Mouse (Mus musculus) adrenal gland, adult 8-10 months (tissue): Measurements from ENCODE around the gene Glg1. TPM values are rescaled to one million over a fixed set of nuclear protein-coding genes. Genes with fewer than 3 reads are reported as not detected.

Source experiments
- DNase-seq: peaks from one replicate; pipeline ENCODE4 v3.0.0; 2022
- microRNA-seq, 2 experiments: library from miRNA; unstranded; fragments of <30 nt; microRNA quantifications; one replicate each; pipeline ENCODE4 v1.2.0; 2022
- total RNA-seq, 4 experiments: library from RNA; stranded (reverse); gene quantifications; 2 replicates each; pipeline ENCODE4 v1.2.4; 2022

The Glg1 gene
- total RNA-seq, 4 experiments from 2014 or later, result 134 to 184 (median 162) TPM

- peak; percentile 14 for DNase-seq
These were observed 114.0 kb downstream of the Glg1 start for GRCm38 (mm10) chr8:111144901-111145459.

- no peak for DNase-seq
These were observed 116.5 kb downstream of the Glg1 start for GRCm38 (mm10) chr8:111142521-111142920.

- no peak for DNase-seq
These were observed 128.3 kb downstream of the Glg1 start for GRCm38 (mm10) chr8:111130756-111131155.

- no peak for DNase-seq
These were observed 139.5 kb downstream of the Glg1 start for GRCm38 (mm10) chr8:111119481-111119880.

- no peak for DNase-seq
These were observed 144.1 kb downstream of the Glg1 start for GRCm38 (mm10) chr8:111114891-111115290.

Small RNAs within 50 kb of the gene (microRNA-seq; reads per million reads assigned to microRNA genes)
- gene Gm23193, result 0 reads per million in 2 experiments

Other genes with a start within 250 kb of the Glg1 start
- 10 to 100 TPM; 10.1 to 14.3 (median 12.9) TPM for gene Ddx19b, start 227.5 kb downstream of the Glg1 start, total RNA-seq
- gene Aars, start 226.1 kb downstream of the Glg1 start, total RNA-seq, result 100 to 1,000 TPM in 3 of 4 experiments, 10 to 100 TPM in 1; 97.1 to 142 (median 126) TPM
- not detected for gene Exosc6, start 202.9 kb downstream of the Glg1 start, total RNA-seq
- gene Clec18a, start 166.8 kb downstream of the Glg1 start, total RNA-seq, result not detected
- gene Pdpr, start 164.6 kb downstream of the Glg1 start, total RNA-seq, result 10 to 100 TPM; 36.7 to 47.4 (median 43.6) TPM
- gene Rfwd3, start 41.0 kb upstream of the Glg1 start, total RNA-seq, result 10 to 100 TPM; 66.0 to 70.6 (median 68.9) TPM
- 10 to 100 TPM in 2 of 4 experiments, 1 to 10 TPM in 2; 7.0 to 26.7 (median 11.4) TPM for gene Mlkl, start 79.0 kb upstream of the Glg1 start, total RNA-seq
- 1 to 10 TPM in 2 of 4 experiments, not detected in 2; 1.9 to 9.5 TPM for gene Fa2h, start 134.6 kb upstream of the Glg1 start, total RNA-seq